Mouse (Mus musculus) central nervous system, embryonic 11.5 days (tissue): ENCODE results near the gene Phgr1. TPM values are rescaled to one million over a fixed set of nuclear protein-coding genes. Genes with fewer than 3 reads are reported as not detected.

Experiments used
- polyA plus RNA-seq: library from polyadenylated mRNA; depleted of rRNA; stranded (reverse); fragments of >200 nt; gene quantifications from 2 replicates; pipeline ENCODE4 v1.2.3, GENCODE M21; 2012; rRNA removed

The Phgr1 gene
- 0.14 TPM in 1 of 2 replicates, not detected in the other for polyA plus RNA-seq

DNA sequence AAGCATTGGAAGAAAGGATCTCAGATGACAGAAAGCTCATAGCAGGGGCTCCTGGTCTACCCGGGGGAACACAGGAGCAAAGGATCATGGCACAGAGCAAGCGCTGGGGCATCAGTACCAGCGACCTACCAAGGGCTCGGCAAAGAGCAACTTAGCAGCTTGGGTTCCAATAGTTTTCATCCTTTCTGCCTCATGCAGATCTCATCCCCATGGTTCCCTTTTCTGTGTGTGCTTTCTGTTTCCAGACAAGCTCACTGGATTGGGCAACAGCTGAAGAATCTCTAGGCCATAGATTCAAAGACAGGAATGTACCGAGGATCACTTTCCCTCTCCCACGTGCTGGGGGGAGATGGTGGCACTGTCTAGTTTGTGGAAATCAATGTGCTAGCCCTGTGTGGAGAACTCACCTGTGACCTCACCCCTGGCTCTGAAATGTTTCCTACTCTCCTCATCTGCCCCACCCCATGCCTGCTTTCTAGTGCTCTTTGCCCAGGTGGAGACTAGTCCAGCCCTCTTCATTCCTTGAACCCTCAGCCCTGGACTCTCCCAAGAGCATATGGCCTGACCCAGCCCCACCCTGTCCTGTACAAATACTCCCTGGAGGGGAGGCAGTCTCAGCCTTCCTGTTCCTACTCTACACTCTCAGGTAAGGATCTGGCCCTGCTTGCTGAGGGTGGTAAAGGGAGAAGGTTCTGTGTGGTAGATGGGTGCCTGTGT, at the start of gene Phgr1:
Phgr1 (plus strand) TSS at position 612 of the 717 bp plus-strand sequence.

DNA sequence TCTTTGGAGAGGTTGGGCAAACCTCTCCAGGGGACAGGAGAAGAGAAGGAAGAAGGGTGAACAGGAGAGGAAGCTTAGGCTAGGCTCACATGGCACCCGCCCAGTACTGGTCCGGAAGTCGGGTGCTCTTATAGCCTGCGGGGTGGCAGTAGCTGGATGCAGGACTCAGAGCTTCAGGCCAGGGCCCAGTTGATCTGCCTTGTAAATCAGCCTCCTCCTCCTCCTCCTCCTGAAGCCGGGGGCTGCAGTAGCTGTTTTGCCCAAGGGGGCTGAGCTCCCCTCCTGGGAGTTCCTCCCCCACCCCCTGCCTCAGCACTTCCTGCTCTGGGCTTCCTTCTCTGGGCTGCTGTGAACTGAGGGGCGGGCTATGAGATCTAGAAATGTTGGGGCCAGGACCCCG, 44.2 kb upstream of the Phgr1 start, which contains the start of gene Plcb2:
Plcb2 (minus strand) TSS at position 102 of the 400 bp plus-strand sequence.

DNA sequence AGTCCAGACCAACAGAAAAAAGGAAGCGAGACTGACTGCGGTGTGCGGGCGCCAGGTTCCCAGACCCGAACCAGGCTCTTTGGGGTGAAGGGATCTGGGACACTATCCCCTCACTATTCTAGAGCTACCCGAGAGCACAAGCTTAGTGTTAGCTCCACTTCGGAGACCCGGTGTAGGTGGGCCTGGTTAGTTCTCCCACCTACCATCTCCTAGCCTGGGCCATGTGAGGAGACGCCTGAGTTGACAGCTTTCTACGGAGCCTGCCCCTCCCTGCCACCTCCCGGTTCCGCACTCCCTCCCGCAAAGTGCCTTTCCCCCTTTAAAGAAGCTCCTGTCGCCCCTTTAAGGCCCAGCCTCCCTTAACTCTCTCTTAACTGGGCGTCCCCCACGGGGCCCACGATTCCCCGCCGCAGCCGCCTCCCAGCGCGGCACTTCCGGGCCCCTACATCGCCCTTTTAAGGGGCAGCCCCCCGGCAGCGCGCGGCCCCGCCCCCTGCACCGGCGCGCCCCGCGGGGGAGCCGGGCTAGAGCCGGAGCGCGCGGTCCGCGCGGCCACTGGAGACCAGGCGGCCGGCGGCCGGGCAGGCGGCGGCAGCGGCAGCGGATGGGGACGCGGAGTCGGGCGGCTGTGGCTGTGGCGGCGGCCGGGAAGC, 27.2 kb upstream of the Phgr1 start, which contains the start of gene Inafm2:
Inafm2 (plus strand) TSS at position 527 of the 653 bp plus-strand sequence.

DNA sequence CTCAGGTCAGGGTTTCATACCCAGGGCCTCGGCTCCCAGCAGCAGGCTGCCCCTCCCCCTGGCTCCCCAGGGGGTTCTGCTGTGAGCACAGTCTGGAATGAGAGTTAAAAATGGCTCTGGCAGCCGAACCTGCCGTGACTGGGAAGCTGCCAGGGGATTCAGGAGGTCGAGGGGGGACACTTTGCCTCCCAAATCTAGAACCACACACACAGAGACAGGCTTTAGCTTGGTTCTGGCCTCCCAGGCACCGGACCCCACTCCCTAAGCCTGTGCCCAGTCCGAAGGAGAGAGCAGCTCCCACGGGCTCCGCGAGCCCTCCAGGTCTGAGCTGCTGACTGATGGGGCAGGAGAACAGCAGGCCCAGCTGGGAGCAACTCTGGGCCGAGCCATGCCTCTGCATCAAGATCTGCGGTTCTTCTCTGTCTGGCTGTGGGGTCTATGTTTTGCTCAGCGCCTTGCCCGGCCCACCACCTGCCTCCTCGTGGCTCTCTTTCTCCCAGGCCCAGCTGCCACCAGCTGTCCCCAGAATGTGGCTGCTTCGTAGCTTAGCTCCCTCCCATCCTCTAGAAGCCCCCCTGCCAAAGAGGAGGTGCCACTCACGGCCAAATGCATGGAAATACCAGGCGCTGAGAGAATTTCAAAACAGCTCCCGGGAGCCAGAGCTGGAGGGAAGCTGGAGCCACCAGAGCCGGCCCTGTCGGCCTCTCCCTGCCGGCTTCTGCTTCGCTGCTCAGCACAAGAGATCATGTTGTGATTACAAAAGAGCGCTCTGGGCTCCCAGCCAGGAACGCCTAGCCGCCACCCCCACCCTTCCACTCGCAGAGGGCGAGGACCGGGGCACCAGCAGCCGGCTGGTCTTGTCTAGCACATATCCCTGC, 10.4 kb upstream of the Phgr1 start, which contains the start of gene Ccdc9b:
Ccdc9b (minus strand) TSS at position 756 of the 878 bp plus-strand sequence.

DNA sequence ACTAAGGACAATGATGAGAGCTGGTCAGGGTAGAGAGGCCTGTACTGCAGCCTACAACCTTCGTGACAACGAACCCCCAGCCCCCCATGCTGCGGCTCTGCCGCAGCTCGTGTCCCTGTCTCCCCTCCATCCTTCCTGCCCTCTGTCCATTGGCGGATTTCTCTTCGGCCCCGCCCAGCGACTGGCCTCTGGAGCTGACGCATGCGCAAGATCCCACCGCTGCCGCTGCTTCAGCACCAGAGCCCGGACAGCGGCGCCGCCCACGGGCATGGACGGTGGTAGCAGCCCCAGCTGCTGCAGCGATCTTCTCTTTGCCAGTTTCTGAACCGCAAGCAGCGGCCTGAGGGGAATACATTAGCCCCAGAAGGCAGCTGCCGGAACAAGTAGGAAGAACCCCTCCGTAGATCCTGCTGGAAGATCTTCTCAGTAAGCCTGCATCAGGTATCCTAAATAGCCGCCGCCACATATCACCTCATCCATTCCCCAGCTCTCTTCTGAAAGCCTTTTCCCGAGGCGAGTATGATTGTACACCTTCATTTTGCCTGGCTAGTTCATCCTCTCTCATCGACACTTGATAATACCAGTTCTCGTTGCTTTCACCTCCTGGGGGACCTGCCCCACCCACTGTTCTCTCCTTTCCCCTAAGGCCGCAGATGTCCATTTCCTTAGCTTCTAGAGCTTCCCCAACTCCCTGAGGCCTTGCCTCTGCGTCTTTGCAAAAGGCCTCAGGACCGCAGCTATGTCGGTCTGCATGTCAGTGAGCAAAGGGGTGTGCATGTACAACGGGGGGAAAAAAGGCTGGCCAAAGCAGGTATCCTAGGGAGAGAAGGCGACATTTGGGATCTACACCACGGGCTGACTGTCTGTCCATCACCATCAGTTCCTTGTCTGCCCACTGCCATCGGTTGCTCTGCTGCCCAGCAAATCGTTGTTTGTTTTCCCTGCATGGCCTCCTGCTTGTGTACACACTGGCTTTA, 7.2 kb downstream of the Phgr1 start, which contains the start of gene Disp2:
Disp2 (plus strand) TSS at position 216 of the 977 bp plus-strand sequence.

DNA sequence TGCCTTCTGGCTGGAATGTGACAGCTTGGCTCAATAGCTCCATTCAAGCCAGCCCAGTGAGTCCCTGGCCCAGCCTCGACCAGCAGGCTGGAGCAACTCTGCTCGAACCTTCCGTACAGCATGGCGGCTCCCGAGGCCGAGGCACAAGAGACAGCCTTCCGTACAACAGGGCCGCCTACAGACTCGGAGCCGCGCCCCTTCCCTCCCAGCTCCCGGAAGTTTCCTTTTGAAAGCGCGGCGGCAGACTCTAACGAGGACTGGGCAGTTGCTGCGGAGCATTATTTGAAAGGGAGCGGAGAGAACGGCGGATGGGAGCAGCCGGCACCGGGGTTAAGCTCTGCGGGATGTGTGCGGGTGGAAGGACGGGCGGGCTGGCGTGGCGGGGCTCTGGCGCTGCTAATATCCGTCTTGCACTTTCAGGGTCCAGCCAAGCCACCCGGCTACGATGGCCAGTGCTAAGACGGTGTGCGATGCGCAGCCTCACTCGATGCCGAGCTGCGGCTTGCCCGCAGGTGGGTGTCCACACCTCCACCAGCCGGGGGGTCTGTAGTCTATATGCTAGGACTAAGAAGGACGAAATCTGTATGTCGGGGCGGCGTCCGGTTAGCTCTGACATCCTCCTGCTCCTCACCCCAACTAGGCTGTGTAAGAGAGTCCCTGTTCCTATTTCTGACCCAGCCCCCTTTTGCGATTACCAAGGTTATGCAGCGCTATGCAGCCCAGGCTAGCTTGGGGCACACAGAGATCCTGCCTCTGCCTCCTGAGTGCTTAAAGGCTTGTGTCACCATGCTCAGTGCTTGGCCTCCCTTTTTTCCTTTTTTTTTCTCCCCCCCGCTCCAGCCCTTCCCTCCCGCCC, 41.6 kb downstream of the Phgr1 start, which contains the start of gene Knstrn:
Knstrn (plus strand) TSS at position 23 of the 856 bp plus-strand sequence.

Other genes starting within 250 kb of the Phgr1 start
- gene Bmf, start 223.1 kb upstream of the Phgr1 start, polyA plus RNA-seq = 10.3 and 20.1 TPM in 2 replicates
- 83.1 and 95.2 TPM in 2 replicates for gene Bub1b, start 174.6 kb upstream of the Phgr1 start, polyA plus RNA-seq
- gene Pak6, start 109.5 kb upstream of the Phgr1 start, polyA plus RNA-seq = 1.4 TPM in 2 replicates
- gene Ankrd63, start 68.8 kb upstream of the Phgr1 start, polyA plus RNA-seq = 0.05 TPM in 1 of 2 replicates, not detected in the other
- 1.4 and 1.9 TPM in 2 replicates for gene Plcb2, start 44.3 kb upstream of the Phgr1 start, polyA plus RNA-seq
- gene Inafm2, start 27.0 kb upstream of the Phgr1 start, polyA plus RNA-seq = 10.9 and 11.3 TPM in 2 replicates
- gene Ccdc9b, start 10.1 kb upstream of the Phgr1 start, polyA plus RNA-seq = 2.1 TPM in 2 replicates
- gene Disp2, start 7.0 kb downstream of the Phgr1 start, polyA plus RNA-seq = 10.1 and 11.3 TPM in 2 replicates
- gene Knstrn, start 41.2 kb downstream of the Phgr1 start, polyA plus RNA-seq = 124 and 196 TPM in 2 replicates
- gene Ivd, start 89.2 kb downstream of the Phgr1 start, polyA plus RNA-seq = 72.0 and 85.7 TPM in 2 replicates
- gene Bahd1, start 127.6 kb downstream of the Phgr1 start, polyA plus RNA-seq = 12.5 and 17.4 TPM in 2 replicates
- gene Chst14, start 153.7 kb downstream of the Phgr1 start, polyA plus RNA-seq = 13.0 and 24.4 TPM in 2 replicates